In genomic region chr10:125801450-125801849, GRCm38 (mm10) we compare ENCODE assay signal across 20 mouse cellular contexts.
DNase-seq lines count a peak whose midpoint lies in the region; ATAC-seq lines count a peak whose summit lies in the region.
"Had no signal": no experiment of that assay in that cellular context is flagged by ENCODE, and none has a peak within 500 bp of the region (broad histone marks: within the 10 kb centered on the region; RNA-seq: fewer than 3 reads in every experiment).

No protein-coding gene starts in this region.

- peaks cover 9% of the 10 kb centered on the region; the same call in 1 of the 2 replicates for H3K4me1 ChIP-seq in forebrain, embryonic 13.5 days
- H3K4me1 ChIP-seq in heart, embryonic 10.5 days: 0 out of 2 replicates have a peak, but pooled peaks cover 3% of the 10 kb centered on the region
- H3K4me1 ChIP-seq: heart, embryonic 15.5 days; intestine, embryonic 15.5 days had no signal

- peak; percentile 48; the same call in 1 of the 2 replicates for ATAC-seq in forebrain, embryonic 13.5 days
- ATAC-seq in frontal cortex, adult (ENCODE audit: low TSS enrichment): no peak

- DNase-seq in heart, adult 11 months: peak; percentile 43
- DNase-seq in heart, postnatal 4 days: no peak
- DNase-seq in R1 (ENCODE audit: low read depth, low spot score): peak; percentile 32
- DNase-seq in gonadal fat pad, adult 2 months (ENCODE audit: low read depth): peak; percentile 34
- no peak for DNase-seq in heart, embryonic 10.5 days (ENCODE audit: low spot score)
- DNase-seq: adrenal gland, adult 2 months; adrenal gland, postnatal 25 days; cerebellum, adult 9-10 months; cerebellum, postnatal 25 days; gastrocnemius, postnatal 14 days; heart, postnatal 14 days; kidney, adult 18-20 months had no signal

- H3K4me3 ChIP-seq in forebrain, embryonic 13.5 days: no peak overlapping the region
- no peak overlapping the region for H3K4me3 ChIP-seq in heart, embryonic 10.5 days
- H3K4me3 ChIP-seq: embryonic facial prominence, embryonic 12.5 days; heart, embryonic 15.5 days; hindbrain, embryonic 10.5 days; intestine, embryonic 15.5 days had no signal

- WGBS in forebrain, embryonic 13.5 days: 22% methylated on average over 4 of the region's 4 CpGs
- WGBS in heart, embryonic 10.5 days: 64% methylated on average over 4 of the region's 4 CpGs

- no peak overlapping the region for H3K9ac ChIP-seq in forebrain, embryonic 13.5 days
- H3K9ac ChIP-seq: embryonic facial prominence, embryonic 12.5 days; heart, embryonic 15.5 days; hindbrain, embryonic 14.5 days; intestine, embryonic 15.5 days had no signal

- no peaks in the 10 kb centered on the region for H3K36me3 ChIP-seq in forebrain, embryonic 13.5 days (ENCODE audit: poor library complexity, severe bottlenecking)
- no peaks in the 10 kb centered on the region for H3K36me3 ChIP-seq in heart, embryonic 10.5 days
- H3K36me3 ChIP-seq: embryonic facial prominence, embryonic 12.5 days; heart, embryonic 15.5 days; hindbrain, embryonic 10.5 days; intestine, embryonic 15.5 days had no signal

- H3K9me3 ChIP-seq in forebrain, embryonic 13.5 days (replicated peaks): no peaks in the 10 kb centered on the region
- no peaks in the 10 kb centered on the region for H3K9me3 ChIP-seq in heart, embryonic 10.5 days
- H3K9me3 ChIP-seq: embryonic facial prominence, embryonic 12.5 days; heart, embryonic 15.5 days; hindbrain, embryonic 10.5 days; intestine, embryonic 15.5 days had no signal

- H3K4me2 ChIP-seq in forebrain, embryonic 13.5 days: no peak overlapping the region
- H3K4me2 ChIP-seq: embryonic facial prominence, embryonic 12.5 days; heart, embryonic 15.5 days; hindbrain, embryonic 14.5 days; intestine, embryonic 15.5 days had no signal

- H3K27me3 ChIP-seq in forebrain, embryonic 13.5 days: peaks cover 9% of the 10 kb centered on the region; the same call in 1 of the 2 replicates
- no peaks in the 10 kb centered on the region for H3K27me3 ChIP-seq in heart, embryonic 10.5 days (ENCODE audit: insufficient read depth, poor library complexity, severe bottlenecking)
- H3K27me3 ChIP-seq: CH12.LX; embryonic facial prominence, embryonic 12.5 days; heart, embryonic 15.5 days; intestine, embryonic 15.5 days had no signal

- H3K27ac ChIP-seq in forebrain, embryonic 13.5 days: no peak overlapping the region
- H3K27ac ChIP-seq in heart, embryonic 10.5 days: no peak overlapping the region
- H3K27ac ChIP-seq: embryonic facial prominence, embryonic 12.5 days; heart, embryonic 15.5 days; hindbrain, embryonic 10.5 days; hindbrain, embryonic 14.5 days; intestine, embryonic 15.5 days had no signal

Comparison
In these comparisons a context has a peak if more than half of its experiments do, and no peak if none do; other contexts are left out.
1. DNase-seq: peak in heart, adult 11 months (single experiment), R1 (single experiment) and gonadal fat pad, adult 2 months (single experiment); none in heart, postnatal 4 days (single experiment) and heart, embryonic 10.5 days (single experiment).